Mouse (Mus musculus): ENCODE measurements around the gene Eif3b. TPM values are rescaled to one million over a fixed set of nuclear protein-coding genes. Genes with fewer than 3 reads are reported as not detected.

The Eif3b gene
- total RNA-seq, 2 experiments from 2014 or later: 147 to 157 TPM

GRCm38 (mm10) chr5:140472336-140472735, 53.2 kb downstream of the Eif3b start:
- no peak for DNase-seq (ENCODE audit: low spot score in 2 of 2)

- no peak for DNase-seq (ENCODE audit: low spot score in 2 of 2)
These were observed 62.3 kb downstream of the Eif3b start for GRCm38 (mm10) chr5:140481458-140481857.

- no peak for DNase-seq (ENCODE audit: low spot score in 2 of 2)
These were observed 72.0 kb downstream of the Eif3b start for GRCm38 (mm10) chr5:140491142-140491541.

- DNase-seq (ENCODE audit: low spot score in 2 of 2): no peak
These were observed 73.6 kb downstream of the Eif3b start for GRCm38 (mm10) chr5:140492684-140493233.

Small RNAs within 50 kb of the gene (microRNA-seq; reads per million reads assigned to microRNA genes)
- gene Mir7038: 0.79 reads per million

Other genes with a start within 250 kb of the Eif3b start
- 10 to 100 TPM; 24.2 to 34.4 TPM for gene Mad1l1, start 97.8 kb upstream of the Eif3b start, total RNA-seq (2021)
- 10 to 100 TPM; 20.5 to 21.2 TPM for gene Nudt1, start 97.7 kb upstream of the Eif3b start, total RNA-seq (2021)
- gene Mrm2, start 87.4 kb upstream of the Eif3b start, total RNA-seq (2021): 10 to 100 TPM; 13.4 to 15.0 TPM
- gene Snx8, start 30.1 kb upstream of the Eif3b start, total RNA-seq (2021): 10 to 100 TPM; 28.0 to 29.5 TPM
- under 1 TPM; 0.08 to 0.23 TPM for gene Gm4869, start 26.3 kb downstream of the Eif3b start, total RNA-seq (2021)
- gene Chst12, start 86.2 kb downstream of the Eif3b start, total RNA-seq (2021): 10 to 100 TPM; 11.0 to 11.8 TPM
- gene Grifin, start 145.7 kb downstream of the Eif3b start, total RNA-seq (2021): not detected
- gene Lfng, start 188.0 kb downstream of the Eif3b start, total RNA-seq (2021): 10 to 100 TPM; 23.5 to 24.4 TPM
- 100 to 1,000 TPM; 199 to 212 TPM for gene Ttyh3, start 229.7 kb downstream of the Eif3b start, total RNA-seq (2021)